ENCODE assay signal across 19 mouse cellular contexts in the genomic region with DNA sequence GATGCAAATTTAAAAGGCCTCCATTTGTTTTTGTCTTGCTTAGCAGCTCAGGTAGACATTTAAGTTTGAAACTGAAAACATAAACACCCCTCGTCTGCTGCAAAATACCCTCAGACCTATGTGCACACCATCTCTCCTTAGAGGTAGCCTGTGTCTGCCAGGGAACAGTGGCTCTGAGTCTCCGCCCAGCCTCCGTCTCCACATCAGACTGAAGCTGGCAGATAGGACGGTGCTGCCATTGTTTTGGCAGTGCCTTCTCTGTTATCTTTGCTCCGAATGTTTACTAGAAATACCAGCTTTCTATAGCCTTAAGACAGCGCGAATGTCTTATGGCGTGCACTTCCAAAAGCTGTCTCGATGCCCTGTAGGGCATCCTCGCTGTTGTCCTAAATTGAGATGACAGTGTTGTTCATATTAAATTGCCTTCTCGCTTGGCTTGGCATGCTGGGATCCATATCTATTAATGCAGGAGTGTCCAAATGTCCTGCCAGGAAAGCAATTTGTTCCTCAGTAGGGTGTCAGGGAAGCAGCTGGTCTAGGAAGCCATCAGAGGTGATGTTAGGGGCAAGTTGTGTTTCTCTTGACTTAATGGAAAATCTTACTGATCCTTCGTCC.
DNase-seq lines count a peak whose midpoint lies in the region; ATAC-seq and TF ChIP-seq lines count a peak whose summit lies in the region.
"Had no signal": no experiment of that assay in that cellular context is flagged by ENCODE, and none has a peak within 500 bp of the region (broad histone marks: within the 10 kb centered on the region; RNA-seq: fewer than 3 reads in every experiment).

No protein-coding gene starts in this region.

- no peak overlapping the region for H3K4me3 ChIP-seq in heart, embryonic 11.5 days (ENCODE audit: low read depth, low read length)
- no peak overlapping the region for H3K4me3 ChIP-seq in kidney, adult 2 months (ENCODE audit: insufficient read depth, low read depth, low read length)
- H3K4me3 ChIP-seq: embryonic facial prominence, embryonic 13.5 days; midbrain, embryonic 15.5 days; neural tube, embryonic 12.5 days; stomach, embryonic 15.5 days had no signal

- no peaks in the 10 kb centered on the region for H3K27me3 ChIP-seq in heart, embryonic 11.5 days (ENCODE audit: control insufficient read depth, insufficient read depth, low read length)
- no peaks in the 10 kb centered on the region for H3K27me3 ChIP-seq in kidney, adult 2 months (replicated peaks; ENCODE audit: control insufficient read depth, insufficient read depth, low read length)
- H3K27me3 ChIP-seq: CH12.LX; embryonic facial prominence, embryonic 13.5 days; midbrain, embryonic 15.5 days; neural tube, embryonic 12.5 days; stomach, embryonic 15.5 days had no signal

- no peak for TF ChIP-seq POLR2A in kidney, adult 2 months (IDR thresholded peaks at IDR 0.05; ENCODE audit: low read depth, low read length)

- H3K27ac ChIP-seq in heart, embryonic 11.5 days (ENCODE audit: low read depth, low read length): no peak overlapping the region
- H3K27ac ChIP-seq in kidney, adult 2 months (ENCODE audit: insufficient read depth, low read depth, low read length): no peak overlapping the region
- H3K27ac ChIP-seq: embryonic facial prominence, embryonic 13.5 days; macrophage; midbrain, embryonic 15.5 days; neural tube, embryonic 12.5 days; stomach, embryonic 15.5 days had no signal

- no peaks in the 10 kb centered on the region for H3K4me1 ChIP-seq in heart, embryonic 11.5 days (ENCODE audit: control insufficient read depth, insufficient read depth, low read length)
- H3K4me1 ChIP-seq in kidney, adult 2 months (ENCODE audit: control insufficient read depth, insufficient read depth, low read length): no peaks in the 10 kb centered on the region
- H3K4me1 ChIP-seq: embryonic facial prominence, embryonic 13.5 days; midbrain, embryonic 15.5 days; neural tube, embryonic 12.5 days; stomach, embryonic 15.5 days had no signal

- H3K9me3 ChIP-seq in heart, embryonic 11.5 days (replicated peaks; ENCODE audit: control insufficient read depth, low read length): no peaks in the 10 kb centered on the region
- H3K9me3 ChIP-seq: embryonic facial prominence, embryonic 13.5 days; midbrain, embryonic 15.5 days; neural tube, embryonic 12.5 days; stomach, embryonic 15.5 days had no signal

- no peak overlapping the region for H3K4me2 ChIP-seq in heart, embryonic 11.5 days
- H3K4me2 ChIP-seq: embryonic facial prominence, embryonic 13.5 days; midbrain, embryonic 15.5 days; neural tube, embryonic 12.5 days; stomach, embryonic 15.5 days had no signal

- TF ChIP-seq CTCF in kidney, adult 2 months (conservative IDR thresholded peaks at IDR 0.05; ENCODE audit: insufficient read depth, insufficient read length, low read depth, low read length): no peak

- no peak overlapping the region for H3K9ac ChIP-seq in heart, embryonic 11.5 days (ENCODE audit: low read depth, low read length)
- H3K9ac ChIP-seq: embryonic facial prominence, embryonic 13.5 days; midbrain, embryonic 15.5 days; neural tube, embryonic 12.5 days; stomach, embryonic 15.5 days had no signal

- no peak for ATAC-seq in heart, embryonic 11.5 days (replicated peaks; ENCODE audit: insufficient number of reproducible peaks, low FRiP score, low TSS enrichment)
- peak; percentile 75 for ATAC-seq in megakaryocyte-erythroid progenitor cell, adult 5-6 weeks (replicated peaks; ENCODE audit: low FRiP score, low TSS enrichment, poor library complexity, severe bottlenecking)
- ATAC-seq: inflammation-experienced regulatory T-cells, adult 6 months; midbrain, embryonic 15.5 days had no signal

- DNase-seq in heart, adult 11 months: peak; percentile 31
- peak; percentile 91 for DNase-seq in brain, adult 2 months (ENCODE audit: low read depth, low spot score)
- peak; percentile 90 for DNase-seq in cerebellum, adult 9-11 months
- DNase-seq in frontal cortex, postnatal 36 days (ENCODE audit: low spot score in 2 of 2): no peak
- DNase-seq in kidney, adult 2 months: no peak
- no peak for DNase-seq in lung, postnatal 4 days
- DNase-seq: kidney, postnatal 14 days; liver; lung, adult 18-20 months; spleen, adult 18-20 months had no signal

- no peaks in the 10 kb centered on the region for H3K36me3 ChIP-seq in heart, embryonic 11.5 days (ENCODE audit: control insufficient read depth, insufficient read depth, low read length)
- no peaks in the 10 kb centered on the region for H3K36me3 ChIP-seq in kidney, adult 2 months (ENCODE audit: control insufficient read depth, insufficient read depth, low read length)
- H3K36me3 ChIP-seq: embryonic facial prominence, embryonic 13.5 days; midbrain, embryonic 15.5 days; neural tube, embryonic 12.5 days; stomach, embryonic 15.5 days had no signal

- WGBS in heart, embryonic 11.5 days (ENCODE audit: insufficient replicate concordance): 62% methylated on average over 12 of the region's 12 CpGs
- 88% methylated on average over 12 of the region's 12 CpGs for WGBS in kidney, adult 2 months

Comparison
In these comparisons a context has a peak if more than half of its experiments do, and no peak if none do; other contexts are left out.
1. DNase-seq: peak in heart, adult 11 months (single experiment), brain, adult 2 months (single experiment) and cerebellum, adult 9-11 months (single experiment); none in frontal cortex, postnatal 36 days (0 of 2), kidney, adult 2 months (single experiment) and lung, postnatal 4 days (0 of 2).